ENCODE assay signal across 1 mouse cellular context in the genomic region with DNA sequence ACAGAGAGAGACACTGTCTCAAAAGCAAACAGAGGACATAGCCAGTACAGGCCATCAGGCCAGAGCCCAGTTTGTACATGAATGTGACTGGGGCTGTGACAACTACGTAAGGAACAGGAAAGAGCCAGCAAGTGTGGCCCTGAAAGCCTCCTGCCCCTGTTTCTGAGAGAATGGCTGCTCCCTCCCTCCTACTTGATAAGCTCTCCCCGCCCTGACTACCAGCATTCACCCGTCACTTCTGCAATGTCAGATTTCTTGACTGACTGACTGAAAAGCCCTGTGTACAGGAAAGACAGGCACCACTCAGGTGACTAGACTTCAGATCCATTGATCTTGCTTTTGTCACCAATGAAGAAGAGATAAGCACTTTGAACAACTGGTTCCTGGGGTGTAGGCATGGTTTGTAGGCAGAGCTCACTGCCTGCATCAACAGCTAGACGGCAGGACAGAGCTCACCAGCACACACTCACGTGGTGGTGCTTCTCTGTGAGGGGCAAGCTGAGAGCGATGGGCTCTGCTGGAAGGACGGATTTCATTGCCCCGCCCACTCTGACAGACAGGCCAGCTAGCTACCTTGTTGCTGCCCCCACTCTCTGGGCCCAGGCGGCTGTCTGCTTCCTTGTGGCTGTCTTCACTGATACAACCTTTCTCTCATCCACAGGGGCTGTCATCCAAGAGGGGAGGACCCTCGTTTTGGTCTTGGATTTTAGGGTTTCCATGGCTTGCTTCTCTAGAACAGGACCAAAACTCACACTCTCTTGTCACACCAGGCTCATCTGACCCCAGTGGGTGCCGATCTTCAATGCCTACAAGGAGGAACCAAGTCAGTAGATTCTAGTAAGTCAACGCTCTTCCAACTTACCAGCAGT.
A peak's percentile ranks its signal among the peaks of the same experiment; 100 is the strongest.
TF ChIP-seq lines count a peak whose summit lies in the region.

No protein-coding gene starts in this region.

TF ChIP-seq in MEL, 35 proteins besides CTCF, POLR2A, EP300 and RAD21:
- no peak for TF ChIP-seq ZKSCAN1 (IDR thresholded peaks at IDR 0.05; ENCODE audit: low read depth, low read length)
- TF ChIP-seq NELFE (IDR thresholded peaks at IDR 0.05; ENCODE audit: low read depth, low read length): peak; percentile 15
- TF ChIP-seq JUND (IDR thresholded peaks at IDR 0.05; ENCODE audit: low read depth, low read length): no peak
- TF ChIP-seq TAL1 (IDR thresholded peaks at IDR 0.05; ENCODE audit: low read length): no peak; the same call in 1 of the 2 replicates
- TF ChIP-seq ZC3H11A (IDR thresholded peaks at IDR 0.05; ENCODE audit: low read depth, low read length): no peak
- TF ChIP-seq NRF1 (IDR thresholded peaks at IDR 0.05; ENCODE audit: insufficient read depth, low read depth, low read length, poor library complexity, severe bottlenecking): no peak
- TF ChIP-seq MYB (IDR thresholded peaks at IDR 0.05; ENCODE audit: low read depth, low read length): no peak
- no peak; the same call in none of the 2 replicates for TF ChIP-seq MYC (IDR thresholded peaks at IDR 0.05; ENCODE audit: low read depth, low read length)
- no peak for TF ChIP-seq GABPA (IDR thresholded peaks at IDR 0.05; ENCODE audit: low read depth, low read length)
- TF ChIP-seq POLR2AphosphoS2 (IDR thresholded peaks at IDR 0.05; ENCODE audit: low read length): peak; percentile 55
- TF ChIP-seq ETS1 (IDR thresholded peaks at IDR 0.05; ENCODE audit: low read depth, low read length): peak; percentile 71
- TF ChIP-seq RCOR1 (IDR thresholded peaks at IDR 0.05; ENCODE audit: low read depth, low read length): no peak
- TF ChIP-seq USF2 (IDR thresholded peaks at IDR 0.05; ENCODE audit: borderline replicate concordance in 1 of 2, insufficient read depth in 1 of 2, low read depth in 1 of 2, low read length in 2 of 2): no peak
- no peak for TF ChIP-seq USF1 (IDR thresholded peaks at IDR 0.05; ENCODE audit: low read depth, low read length)
- peak; percentile 61 for TF ChIP-seq MAX (IDR thresholded peaks at IDR 0.05; ENCODE audit: low read length)
- TF ChIP-seq BHLHE40 (IDR thresholded peaks at IDR 0.05; ENCODE audit: borderline replicate concordance, low read depth, low read length): 0 out of 2 replicates have a peak, but pooled peaks have one; percentile 41
- no peak for TF ChIP-seq E2F4 (IDR thresholded peaks at IDR 0.05; ENCODE audit: borderline replicate concordance, low read depth, low read length)
- no peak for TF ChIP-seq CHD2 (IDR thresholded peaks at IDR 0.05; ENCODE audit: low read length)
- TF ChIP-seq GATA1 (IDR thresholded peaks at IDR 0.05; ENCODE audit: low read depth, low read length): 0 out of 2 replicates have a peak, but pooled peaks have one; percentile 28
- 0 out of 2 replicates have a peak, but pooled peaks have one; percentile 12 for TF ChIP-seq HCFC1 (IDR thresholded peaks at IDR 0.05; ENCODE audit: low read depth, low read length)
- no peak for TF ChIP-seq MAFK (IDR thresholded peaks at IDR 0.05; ENCODE audit: borderline replicate concordance, low read depth, low read length)
- TF ChIP-seq SIN3A (IDR thresholded peaks at IDR 0.05; ENCODE audit: low read length): peak; percentile 37; the same call in 1 of the 2 replicates
- no peak; the same call in 1 of the 2 replicates for TF ChIP-seq TCF12 (IDR thresholded peaks at IDR 0.05; ENCODE audit: low read depth, low read length)
- no peak for TF ChIP-seq ZNF384 (IDR thresholded peaks at IDR 0.05; ENCODE audit: low read depth, low read length)
- TF ChIP-seq MXI1 (IDR thresholded peaks at IDR 0.05; ENCODE audit: low read depth, low read length): peak; percentile 86
- no peak for TF ChIP-seq POLR2AphosphoS5 (IDR thresholded peaks at IDR 0.05; ENCODE audit: borderline replicate concordance, low read depth, low read length)
- peak; percentile 63 for TF ChIP-seq TBP (IDR thresholded peaks at IDR 0.05; ENCODE audit: low read depth, low read length)
- TF ChIP-seq ZMIZ1 (IDR thresholded peaks at IDR 0.05; ENCODE audit: low read depth, low read length): peak; percentile 53; the same call in 1 of the 2 replicates
- no peak for TF ChIP-seq MEF2A (IDR thresholded peaks at IDR 0.05; ENCODE audit: extremely low read depth, insufficient replicate concordance, low read depth, low read length, poor library complexity, severe bottlenecking)
- 0 out of 2 replicates have a peak, but pooled peaks have one; percentile 49 for TF ChIP-seq MAZ (IDR thresholded peaks at IDR 0.05; ENCODE audit: low read depth, low read length)
